Mouse (Mus musculus) left cerebral cortex, adult 9 months (tissue): ENCODE data around the gene Cyth2.
A peak's percentile ranks its signal among the peaks of the same experiment; 100 is the strongest.

ENCODE experiments used
- DNase-seq, 2 experiments: peaks; one replicate each; pipeline ENCODE4 v3.0.0; 2022; ENCODE audit warnings: low spot score in 2 of 2

Cyth2 gene

DNA sequence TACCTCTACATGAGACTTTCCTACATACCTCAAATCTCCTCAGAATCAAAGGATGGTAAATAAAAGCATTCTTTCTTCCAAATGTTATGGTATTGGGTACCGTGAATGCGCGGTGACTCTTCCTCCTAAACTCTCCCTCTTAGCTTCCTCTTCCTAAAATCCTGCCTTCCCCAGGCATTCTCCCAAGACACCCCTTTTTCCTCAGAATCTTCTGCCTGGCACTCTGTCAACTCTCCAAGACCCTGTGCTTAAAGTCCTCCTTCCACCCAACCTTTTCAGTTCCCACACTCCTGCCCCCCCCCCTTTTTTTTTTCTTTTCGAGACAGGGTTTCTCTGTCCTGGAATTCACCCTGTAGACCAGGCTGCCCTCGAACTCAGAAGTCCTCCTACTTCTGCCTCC, 460 bp upstream of the Cyth2 start:
- DNase-seq = no peak

DNA sequence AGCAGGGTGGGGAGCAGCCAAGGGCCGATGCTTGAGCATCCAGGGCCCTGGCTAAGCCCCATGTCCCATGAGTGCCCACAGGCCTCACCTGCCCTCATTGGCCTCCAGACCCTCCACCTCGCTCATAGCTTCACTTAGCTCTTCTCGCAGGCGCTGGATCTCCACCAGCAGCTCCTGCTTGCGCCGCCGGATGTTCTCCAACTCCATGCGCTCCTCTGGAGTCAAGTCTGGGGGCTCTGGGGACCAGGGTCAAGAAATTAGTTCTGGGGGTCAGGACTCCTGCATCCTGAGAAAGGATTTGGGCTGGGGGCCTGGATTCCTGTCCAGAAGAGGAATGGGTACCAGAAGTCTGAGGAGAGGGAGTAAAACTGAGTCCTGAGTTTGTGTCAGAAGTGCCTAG, 1.5 kb downstream of the Cyth2 start:
- DNase-seq = no peak

DNA sequence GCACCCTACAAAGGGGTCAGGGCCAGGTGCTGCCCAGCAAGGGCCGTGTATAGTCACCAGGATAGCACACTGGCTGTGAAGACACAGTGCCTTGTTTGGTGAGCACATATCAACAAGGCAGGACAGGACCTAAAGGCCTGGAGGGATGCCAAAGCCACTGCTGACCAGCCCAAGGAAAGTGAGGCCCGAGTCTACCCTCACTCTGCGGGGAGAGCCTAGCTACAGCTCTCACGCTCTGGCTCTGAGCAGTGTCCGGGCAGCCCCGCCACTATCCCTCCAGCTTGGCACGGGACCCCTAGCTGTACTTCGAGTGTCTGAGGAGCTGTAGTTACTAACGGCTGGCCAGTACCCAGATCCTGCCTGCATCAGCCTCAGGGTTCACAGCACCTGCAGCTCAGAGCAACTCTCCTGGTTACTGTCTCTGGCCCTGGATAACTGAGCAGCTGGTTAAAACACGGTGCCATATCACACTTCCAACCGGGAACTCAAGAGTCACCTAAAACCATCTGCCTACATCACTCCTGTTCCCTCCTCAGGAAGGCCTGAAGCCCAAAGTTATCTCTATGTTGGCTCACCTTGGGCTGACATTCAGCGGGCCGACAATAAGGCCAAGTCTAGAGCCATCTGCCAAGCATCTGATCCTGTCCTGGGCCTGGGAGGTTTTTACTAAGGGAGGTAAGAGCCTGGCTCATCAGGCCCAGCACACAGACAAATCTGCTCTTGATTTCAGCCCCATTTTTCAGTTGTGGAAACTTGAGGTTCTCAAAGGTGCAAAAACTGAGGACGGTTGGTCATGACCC, 4.9 kb downstream of the Cyth2 start:
- no peak for DNase-seq

DNA sequence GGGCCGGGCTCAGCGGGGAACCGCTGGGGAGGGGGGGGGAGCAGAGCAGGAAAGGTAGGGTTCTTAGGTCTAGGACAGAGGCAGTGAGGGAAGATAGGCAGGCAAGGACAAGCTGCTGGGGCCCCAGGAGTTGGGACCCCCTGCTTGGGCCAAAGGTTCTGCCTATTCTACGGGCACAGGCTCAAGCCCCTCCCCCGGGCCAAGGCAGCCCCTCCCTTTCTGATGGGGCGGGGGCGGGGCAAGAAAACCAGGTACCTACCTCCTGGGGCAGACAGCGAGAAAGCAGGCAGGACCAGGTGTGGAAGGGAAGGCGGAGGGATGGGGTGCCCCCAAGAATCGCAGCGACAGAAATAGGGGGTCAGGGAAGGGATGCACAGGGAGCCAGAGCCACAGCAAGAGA, 5.9 kb downstream of the Cyth2 start:
- no peak for DNase-seq

DNA sequence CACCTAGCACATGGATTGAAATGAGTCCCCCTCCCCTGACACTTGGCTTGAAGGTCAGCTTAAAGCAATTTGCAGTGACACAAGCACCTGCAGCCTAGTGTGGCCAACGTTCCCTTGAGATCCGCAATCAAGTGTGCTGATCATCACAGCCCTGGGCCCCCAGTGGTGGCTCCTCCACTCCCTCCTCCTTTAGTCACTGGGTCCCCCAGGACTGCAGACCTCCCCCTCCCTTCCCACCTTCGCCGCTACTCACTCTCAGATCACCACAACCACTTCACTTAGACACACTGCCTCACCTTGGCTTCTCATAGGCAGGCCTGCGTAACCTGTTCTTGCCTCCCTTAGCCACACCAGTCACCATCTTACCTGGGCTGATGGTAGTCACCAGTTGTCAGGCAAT, 8.4 kb downstream of the Cyth2 start:
- DNase-seq = no peak

DNA sequence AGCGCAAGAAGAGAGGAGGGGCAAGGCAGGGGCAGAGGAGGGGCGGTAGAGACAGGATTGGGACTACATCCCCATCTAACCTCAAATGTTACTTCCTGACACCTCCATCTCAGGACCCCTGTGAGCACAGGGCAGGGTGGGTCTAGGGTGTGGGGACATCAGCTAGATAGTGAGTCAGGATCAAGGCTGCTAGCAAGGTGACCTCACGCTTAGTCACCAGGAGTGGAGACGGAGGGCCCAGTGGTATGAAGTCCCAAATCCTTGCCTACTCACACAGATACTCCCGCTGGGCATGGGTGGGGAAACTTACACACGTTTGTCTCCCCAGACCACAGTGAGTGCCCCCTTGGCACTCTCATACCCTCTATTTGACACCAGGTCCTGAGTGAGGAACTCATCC, 11.8 kb downstream of the Cyth2 start:
- DNase-seq = no peak

DNA sequence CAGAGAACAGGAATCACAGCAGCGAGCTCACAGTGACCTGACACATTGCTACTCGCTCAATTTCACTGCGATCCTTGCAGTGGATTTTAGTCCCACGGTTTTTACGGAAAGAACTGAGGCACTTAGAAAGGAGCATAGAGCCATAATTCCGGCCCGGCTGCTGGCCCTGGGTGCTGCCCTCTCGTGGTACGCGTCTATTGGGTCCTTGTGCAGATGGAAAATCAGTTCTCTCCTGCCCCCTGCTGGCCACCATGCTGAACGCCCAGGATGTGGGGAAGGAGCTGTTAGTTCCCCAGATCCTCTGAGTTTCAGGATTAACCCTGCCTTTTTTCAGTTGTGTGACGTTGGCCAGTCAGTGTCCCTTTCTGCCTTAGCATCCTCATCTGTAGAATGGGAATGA, 13.0 kb downstream of the Cyth2 start:
- peak in 1 of 2 experiments; percentile 94 for DNase-seq

DNA sequence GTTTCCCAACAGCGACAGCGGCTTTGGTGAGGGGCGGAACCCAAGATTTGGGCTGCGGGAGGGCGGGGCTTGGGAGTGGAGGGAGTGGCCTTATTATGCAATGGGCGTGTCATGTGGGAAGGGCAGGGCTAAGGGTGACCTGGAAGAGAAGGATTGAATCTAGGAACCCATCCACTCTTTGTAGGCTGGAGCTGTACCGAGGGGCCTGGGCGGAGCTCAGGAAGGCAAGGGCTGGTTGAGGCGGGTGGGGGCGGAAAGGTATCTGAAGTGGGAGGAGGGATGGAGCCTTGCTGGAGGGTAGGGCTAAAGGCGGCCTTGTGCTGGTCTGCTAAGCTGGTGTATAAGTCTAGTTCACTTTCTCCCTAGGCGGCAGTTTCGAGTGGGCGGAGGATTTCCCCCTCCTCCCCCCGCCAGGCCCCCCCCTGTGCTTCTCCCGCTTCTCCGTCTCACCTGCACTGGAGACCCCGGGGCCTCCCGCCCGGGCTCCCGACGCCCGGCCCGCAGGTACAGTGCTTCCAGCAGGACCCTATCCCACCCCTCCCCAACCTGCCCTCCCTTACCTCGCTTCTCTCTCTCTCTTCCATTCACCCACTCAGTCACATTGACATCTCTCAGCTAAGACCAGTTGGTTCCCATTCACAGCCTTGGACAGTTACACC, 13.7 kb downstream of the Cyth2 start:
- no peak for DNase-seq

DNA sequence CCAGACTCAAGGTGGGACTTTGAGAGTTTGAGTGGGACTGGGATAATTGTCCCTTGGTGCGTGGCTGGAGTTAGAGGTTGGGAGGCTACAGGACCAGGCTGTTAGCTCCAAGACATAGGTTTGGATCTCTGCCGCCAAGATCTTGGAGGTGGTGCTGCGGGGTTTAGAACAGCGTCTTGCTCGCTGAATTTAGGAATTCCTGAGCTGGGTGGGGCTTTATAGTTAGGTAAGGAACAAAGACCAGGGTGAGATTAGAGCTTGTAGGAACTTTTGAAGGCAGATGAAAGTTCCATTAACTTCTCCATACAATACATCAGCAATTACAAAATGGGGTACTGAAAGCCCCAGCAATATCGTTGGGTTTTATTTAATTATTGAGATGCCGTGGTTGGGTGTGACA, 14.4 kb downstream of the Cyth2 start:
- DNase-seq = no peak

DNA sequence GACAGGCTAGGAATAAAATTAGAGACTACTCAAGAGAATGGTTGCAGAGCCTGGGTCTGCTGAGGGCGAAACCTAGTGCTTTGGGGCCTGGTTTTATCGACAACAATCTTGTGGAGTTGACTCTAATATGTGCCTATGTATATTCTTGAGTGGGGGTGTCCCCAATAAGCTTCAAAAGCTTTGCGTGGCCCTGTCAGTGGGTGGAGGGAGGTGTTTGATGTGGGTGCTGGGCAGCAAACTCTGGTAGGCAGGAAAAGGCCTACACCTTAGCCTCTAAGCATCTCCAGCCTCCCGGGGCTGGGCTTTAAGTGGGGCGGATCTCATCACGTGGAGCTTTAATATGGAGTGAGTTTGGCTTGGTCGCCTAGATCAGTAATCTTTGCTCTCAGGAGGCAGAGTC, 15.4 kb downstream of the Cyth2 start:
- DNase-seq = no peak

DNA sequence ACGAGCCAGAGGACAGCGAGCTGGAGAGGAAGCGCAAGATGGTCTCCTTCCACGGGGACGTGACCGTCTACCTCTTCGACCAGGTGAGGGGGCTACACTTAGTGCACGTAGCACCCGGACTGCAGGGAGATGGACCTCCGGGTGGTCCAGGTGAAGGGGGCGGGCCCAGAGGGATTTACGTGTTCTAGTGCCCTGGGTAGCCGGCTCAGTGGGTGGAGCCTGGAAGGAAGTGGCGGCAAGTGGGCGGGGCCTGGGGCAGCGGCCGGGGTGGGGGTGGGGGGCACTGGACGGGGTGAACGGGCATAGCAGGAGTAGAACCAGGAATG, 15.9 kb downstream of the Cyth2 start:
- DNase-seq = no peak

DNA sequence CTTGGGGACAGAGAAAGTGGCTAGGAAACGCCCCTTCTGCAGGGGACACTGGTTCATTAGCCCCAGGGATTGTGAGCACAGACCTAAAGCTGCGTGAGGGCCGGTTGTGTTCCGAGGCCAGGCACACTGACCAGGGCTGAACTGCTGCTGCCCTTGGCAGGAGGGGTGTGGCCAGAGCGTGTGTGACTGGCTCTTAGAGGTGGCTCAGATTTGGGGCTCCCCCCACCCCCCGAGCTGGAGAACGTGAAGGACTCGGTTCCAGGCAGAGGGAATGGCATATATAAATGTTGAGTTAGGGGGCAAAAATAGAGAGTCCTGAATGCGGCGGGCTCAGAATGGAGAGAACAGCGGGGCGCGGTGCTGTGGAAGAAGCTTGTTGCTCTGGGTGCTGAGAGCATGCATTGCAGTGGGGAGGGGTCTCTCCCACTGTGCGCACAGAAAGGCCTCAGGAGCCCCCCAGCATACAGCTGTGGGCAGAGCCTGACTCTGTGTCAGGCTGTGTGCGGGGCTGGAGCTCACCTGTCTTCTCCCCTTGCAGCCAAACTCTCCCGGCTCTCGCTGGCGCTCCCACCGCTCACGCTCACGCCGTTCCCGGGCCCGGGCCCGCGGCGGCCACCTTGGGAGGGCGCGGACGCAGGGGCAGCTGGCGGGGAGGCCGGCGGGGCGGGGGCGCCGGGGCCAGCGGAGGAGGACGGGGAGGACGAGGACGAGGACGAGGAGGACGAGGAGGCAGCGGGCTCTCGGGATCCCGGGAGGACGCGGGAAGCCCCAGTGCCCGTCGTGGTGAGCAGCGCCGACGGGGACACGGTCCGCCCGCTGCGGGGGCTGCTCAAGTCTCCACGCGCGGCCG, 16.5 kb downstream of the Cyth2 start:
- no peak for DNase-seq

DNA sequence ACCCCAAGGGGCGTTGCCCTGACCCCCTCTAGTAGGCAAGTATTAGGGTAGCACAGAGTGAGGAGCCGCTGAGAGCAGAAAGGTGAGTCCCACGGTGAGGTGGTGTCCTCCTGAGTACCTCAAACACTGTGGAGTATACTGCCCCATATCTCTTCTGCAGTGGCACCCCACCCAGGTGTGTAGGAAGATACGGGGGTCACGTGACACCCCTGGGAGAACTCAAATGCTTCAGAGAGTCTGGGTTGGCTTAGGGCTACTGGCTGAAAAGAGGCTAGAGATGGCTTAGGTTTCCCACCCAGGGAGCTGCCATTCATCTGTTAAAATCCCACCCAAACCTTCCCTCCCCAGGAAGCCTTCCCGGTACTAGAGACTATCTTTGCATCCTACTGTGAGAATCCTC, 17.4 kb downstream of the Cyth2 start:
- DNase-seq = no peak

DNA sequence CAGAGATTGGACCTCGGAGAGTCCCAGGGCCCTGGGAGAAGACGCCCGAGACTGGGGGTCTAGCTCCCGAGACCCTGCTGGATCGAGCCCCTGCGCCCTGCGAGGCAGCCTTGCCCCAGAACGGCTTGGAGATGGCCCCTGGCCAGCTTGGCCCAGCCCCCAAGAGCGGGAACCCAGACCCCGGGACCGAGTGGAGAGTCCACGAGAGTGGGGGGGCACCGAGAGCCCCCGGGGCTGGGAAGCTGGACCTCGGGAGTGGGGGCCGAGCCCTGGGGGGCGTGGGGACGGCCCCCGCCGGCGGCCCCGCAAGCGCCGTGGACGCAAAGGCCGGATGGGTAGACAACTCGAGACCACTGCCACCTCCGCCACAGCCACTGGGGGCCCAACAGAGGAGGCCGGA, 19.4 kb downstream of the Cyth2 start:
- no peak for DNase-seq

DNA sequence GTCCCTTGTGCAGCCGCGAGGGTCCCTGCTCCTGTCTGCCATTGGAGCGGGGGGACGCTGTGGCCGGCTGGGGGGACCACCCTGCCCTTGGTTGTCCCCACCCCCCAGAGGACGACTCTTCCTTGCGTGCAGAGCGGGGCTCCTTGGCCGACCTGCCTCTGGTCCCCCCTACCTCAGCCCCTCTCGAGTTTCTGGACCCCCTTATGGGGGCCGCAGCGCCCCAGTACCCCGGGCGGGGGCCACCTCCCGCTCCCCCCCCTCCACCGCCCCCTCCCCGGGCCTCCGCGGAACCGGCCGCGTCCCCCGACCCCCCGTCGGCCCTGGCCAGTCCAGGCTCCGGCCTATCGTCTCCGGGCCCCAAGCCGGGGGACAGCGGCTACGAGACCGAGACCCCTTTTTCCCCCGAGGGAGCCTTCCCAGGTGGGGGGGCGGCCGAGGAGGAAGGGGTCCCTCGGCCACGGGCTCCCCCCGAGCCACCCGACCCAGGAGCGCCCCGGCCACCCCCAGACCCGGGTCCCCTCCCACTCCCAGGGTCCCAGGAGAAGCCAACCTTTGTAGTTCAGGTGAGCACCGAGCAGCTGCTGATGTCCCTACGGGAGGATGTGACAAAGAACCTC, 20.3 kb downstream of the Cyth2 start:
- DNase-seq = no peak

DNA sequence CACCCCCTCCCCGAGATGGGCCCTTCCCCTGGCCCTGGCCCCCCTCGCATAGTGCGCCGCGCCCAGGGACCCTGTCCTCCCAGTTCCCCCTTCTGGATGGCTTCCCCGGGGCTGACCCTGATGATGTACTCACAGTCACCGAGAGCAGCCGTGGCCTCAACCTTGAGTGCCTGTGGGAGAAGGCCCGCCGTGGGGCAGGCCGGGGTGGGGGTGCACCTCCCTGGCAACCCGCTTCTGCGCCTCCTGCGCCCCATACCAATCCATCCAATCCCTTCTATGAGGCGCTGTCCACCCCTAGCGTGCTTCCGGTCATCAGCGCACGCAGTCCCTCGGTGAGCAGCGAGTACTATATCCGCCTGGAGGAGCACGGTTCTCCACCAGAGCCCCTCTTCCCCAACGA, 21.1 kb downstream of the Cyth2 start:
- no peak for DNase-seq

DNA sequence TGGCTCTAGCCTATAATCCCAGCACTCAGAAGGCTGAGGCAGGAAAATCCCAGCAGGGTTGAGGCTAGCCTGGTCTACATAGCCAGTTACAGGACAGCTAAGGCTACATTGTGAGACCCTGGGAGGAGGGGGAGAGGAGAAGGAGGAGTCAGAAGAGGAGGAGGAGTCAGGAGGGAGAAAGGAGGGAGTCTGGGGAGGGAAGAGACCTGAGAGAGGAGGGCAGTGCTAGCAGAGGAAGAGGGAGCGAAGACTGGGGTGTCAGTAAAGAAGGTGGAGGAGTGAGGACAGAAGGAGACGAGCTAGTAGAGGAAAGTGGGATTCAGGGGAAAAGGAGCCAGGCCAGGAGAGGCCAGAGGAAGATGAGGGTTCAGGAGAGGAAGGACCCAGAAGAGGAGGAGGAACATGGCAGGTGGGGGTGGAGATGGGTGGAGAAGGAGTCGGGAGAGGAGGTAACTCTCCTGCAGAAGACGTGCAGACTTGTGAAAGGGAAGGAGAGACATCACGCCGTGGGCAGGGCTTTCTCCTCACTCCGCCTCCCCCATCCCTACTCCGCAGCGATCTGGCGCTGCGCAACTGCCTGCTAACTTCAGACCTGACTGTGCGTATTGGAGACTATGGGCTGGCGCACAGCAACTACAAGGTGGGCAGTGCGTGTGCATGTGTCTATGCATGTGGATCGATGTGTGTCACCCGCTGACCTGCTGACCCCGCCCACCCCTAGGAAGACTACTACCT, 22.5 kb downstream of the Cyth2 start:
- DNase-seq = no peak

DNA sequence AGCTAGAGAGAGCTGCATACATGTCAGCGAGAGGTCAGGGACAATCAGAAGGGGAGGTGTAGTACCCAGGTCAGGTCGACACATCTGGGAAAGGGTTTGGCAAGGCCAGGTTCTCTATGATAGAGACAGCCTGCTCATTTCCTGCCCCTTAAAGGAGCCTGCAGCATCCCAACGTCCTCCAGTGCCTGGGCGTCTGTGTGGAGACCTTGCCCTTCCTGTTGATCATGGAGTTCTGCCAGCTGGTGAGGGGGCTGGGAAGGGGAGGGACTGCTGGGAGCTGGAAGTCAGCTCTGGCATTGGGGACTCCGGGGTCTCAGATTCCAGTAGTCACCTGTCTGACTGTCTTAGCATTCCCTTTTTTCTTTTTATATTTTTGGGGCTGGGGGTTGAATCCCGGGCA, 23.7 kb downstream of the Cyth2 start:
- no peak for DNase-seq

DNA sequence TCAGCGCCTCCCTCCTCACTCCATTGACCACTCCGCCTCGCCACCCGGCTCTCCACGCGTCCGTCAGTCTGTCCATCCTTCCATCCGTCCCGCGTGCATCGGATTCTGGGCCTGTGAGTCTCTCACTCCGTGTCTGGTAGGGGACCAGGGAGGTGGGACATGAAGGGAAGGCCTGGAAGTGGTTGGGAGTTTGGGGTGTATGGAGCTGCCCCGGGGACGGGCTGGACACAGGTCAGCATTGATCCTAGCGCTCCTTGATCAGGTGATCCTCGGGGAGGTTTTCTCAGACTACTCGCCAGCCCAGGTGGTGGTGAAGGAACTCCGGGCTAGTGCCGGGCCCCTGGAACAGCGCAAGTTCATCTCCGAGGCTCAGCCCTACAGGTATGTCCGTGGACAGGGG, 26.7 kb downstream of the Cyth2 start:
- DNase-seq = no peak

DNA sequence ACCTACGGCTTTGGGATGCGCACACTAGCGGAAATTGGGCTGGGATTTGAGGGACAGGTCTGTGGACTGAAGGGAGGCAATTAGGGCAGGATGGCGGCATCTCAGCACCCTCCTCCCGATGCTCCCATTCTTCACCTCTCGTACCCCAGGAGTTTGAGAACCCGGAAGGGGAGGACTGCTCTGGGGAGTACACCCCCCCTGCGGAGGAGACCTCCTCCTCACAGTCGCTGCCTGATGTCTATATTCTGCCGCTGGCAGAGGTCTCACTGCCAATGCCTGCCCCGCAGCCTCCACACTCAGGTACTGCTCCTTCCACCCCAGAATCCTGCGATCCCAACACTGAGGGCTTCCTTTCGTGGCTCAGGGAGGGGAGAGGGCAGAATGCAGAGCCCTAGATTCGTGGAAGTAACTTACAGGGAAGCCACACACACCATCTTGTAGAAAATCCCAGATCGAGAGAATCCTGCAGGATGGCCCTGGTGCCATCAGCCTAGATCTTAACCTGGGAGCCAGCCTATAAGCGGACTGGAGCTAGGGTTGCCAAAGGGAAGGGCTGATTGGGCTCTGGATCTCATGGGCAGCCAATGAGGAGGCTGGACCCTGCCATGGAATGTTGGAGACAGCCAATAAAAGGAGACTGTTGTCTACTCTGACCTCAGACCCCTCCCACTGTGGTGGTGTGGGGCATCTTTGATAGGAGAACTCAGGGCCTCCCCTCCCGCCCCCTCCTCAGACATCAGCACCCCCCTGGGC, 27.5 kb downstream of the Cyth2 start:
- DNase-seq = peak in 1 of 2 experiments; percentile 74

DNA sequence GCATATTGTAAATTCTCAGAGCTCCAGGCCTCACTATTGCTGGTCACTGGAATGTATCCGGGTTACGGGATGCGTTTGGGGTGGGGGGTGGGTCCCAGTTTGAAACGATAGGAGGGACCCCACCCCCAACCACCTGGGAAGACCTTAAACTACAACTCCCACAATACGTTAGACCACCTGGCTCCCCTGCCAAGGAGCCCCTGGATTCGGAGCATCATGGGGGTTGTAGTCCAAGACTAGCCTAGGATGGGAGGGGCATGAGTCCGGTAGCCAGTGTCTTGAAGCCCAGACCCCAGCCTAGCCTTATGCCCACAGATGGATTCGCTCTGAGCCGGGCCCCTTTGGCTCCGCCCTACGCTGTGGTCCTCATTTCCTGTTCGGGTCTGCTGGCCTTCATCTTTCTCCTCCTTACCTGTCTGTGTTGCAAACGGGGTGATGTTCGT, 28.2 kb downstream of the Cyth2 start:
- DNase-seq = no peak
